Comparison of ENCODE assay signal across 13 mouse cellular contexts in the genomic region with DNA sequence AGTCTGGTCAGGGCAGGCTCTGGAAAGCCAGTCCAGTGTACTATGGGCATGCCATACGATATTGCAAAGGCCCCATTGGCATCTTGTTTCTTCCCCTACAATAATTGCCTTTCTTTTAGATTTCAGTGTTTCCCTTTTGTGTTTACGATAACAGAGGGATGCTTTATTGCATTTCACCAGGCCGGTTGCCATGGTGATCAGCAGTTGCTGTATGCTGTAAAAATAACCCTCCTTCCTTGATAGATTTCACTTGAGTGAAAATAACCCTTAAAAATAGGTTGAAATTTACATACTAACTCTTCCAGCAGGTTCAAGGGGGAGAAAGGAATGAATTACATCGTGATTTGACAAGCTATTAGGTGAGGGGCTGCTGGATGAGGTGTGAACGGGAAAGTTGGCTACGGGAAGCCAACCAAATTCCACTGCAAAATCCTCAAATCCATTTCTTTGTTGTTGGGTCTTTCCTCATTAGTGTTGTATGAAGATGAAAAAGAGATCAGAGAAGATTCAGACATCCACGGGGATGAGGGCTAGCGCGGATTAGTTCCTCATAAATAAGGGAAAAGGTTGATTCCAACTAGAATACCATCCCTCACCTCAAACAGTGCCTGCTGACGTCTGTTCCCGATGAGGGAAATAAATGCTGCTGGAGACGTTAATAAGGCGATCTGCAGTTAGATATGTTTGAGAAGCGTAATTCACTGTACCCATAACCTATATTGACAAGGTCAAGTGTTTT.
DNase-seq lines count a peak whose midpoint lies in the region; ATAC-seq lines count a peak whose summit lies in the region.
"Had no signal": no experiment of that assay in that cellular context is flagged by ENCODE, and none has a peak within 500 bp of the region (broad histone marks: within the 10 kb centered on the region; RNA-seq: fewer than 3 reads in every experiment).

No protein-coding gene starts in this region.

- peak overlapping the region; percentile 40 for H3K27ac ChIP-seq in forebrain, embryonic 14.5 days (ENCODE audit: low read depth, low read length)
- peak overlapping the region; percentile 80 for H3K27ac ChIP-seq in midbrain, embryonic 15.5 days
- no peak overlapping the region for H3K27ac ChIP-seq in heart, embryonic 11.5 days (ENCODE audit: low read depth, low read length)
- H3K27ac ChIP-seq: embryonic facial prominence, embryonic 15.5 days; heart, embryonic 13.5 days; kidney, embryonic 15.5 days; macrophage had no signal

- WGBS in forebrain, embryonic 14.5 days = 44% methylated on average over 14 of the region's 14 CpGs
- 40% methylated on average over 14 of the region's 14 CpGs for WGBS in midbrain, embryonic 15.5 days
- WGBS in heart, embryonic 11.5 days (ENCODE audit: insufficient replicate concordance) = 81% methylated on average over 14 of the region's 14 CpGs

- no peaks in the 10 kb centered on the region for H3K27me3 ChIP-seq in forebrain, embryonic 14.5 days (replicated peaks; ENCODE audit: control insufficient read depth, insufficient read depth, low read length)
- H3K27me3 ChIP-seq in midbrain, embryonic 15.5 days (replicated peaks) = no peaks in the 10 kb centered on the region
- no peaks in the 10 kb centered on the region for H3K27me3 ChIP-seq in heart, embryonic 11.5 days (ENCODE audit: control insufficient read depth, insufficient read depth, low read length)
- H3K27me3 ChIP-seq: embryonic facial prominence, embryonic 15.5 days; heart, embryonic 13.5 days; kidney, embryonic 15.5 days had no signal

- no peaks in the 10 kb centered on the region for H3K36me3 ChIP-seq in forebrain, embryonic 14.5 days (ENCODE audit: control insufficient read depth, insufficient read depth, low read length)
- no peaks in the 10 kb centered on the region for H3K36me3 ChIP-seq in midbrain, embryonic 15.5 days (replicated peaks)
- H3K36me3 ChIP-seq in heart, embryonic 11.5 days (ENCODE audit: control insufficient read depth, insufficient read depth, low read length) = no peaks in the 10 kb centered on the region
- H3K36me3 ChIP-seq: embryonic facial prominence, embryonic 15.5 days; G1E; heart, embryonic 13.5 days; kidney, embryonic 15.5 days had no signal

- ATAC-seq in forebrain, embryonic 14.5 days = peak; percentile 76; the same call in 1 of the 2 replicates
- ATAC-seq in midbrain, embryonic 15.5 days (replicated peaks) = peak; percentile 80; the same call in 1 of the 2 replicates
- no peak for ATAC-seq in heart, embryonic 11.5 days (replicated peaks; ENCODE audit: insufficient number of reproducible peaks, low FRiP score, low TSS enrichment)

- H3K4me2 ChIP-seq in forebrain, embryonic 14.5 days (ENCODE audit: low read length) = peak overlapping the region; percentile 4; the same call in 1 of the 2 replicates
- no peak overlapping the region; the same call in 1 of the 2 replicates for H3K4me2 ChIP-seq in midbrain, embryonic 15.5 days
- H3K4me2 ChIP-seq in heart, embryonic 11.5 days = no peak overlapping the region
- H3K4me2 ChIP-seq: embryonic facial prominence, embryonic 15.5 days; heart, embryonic 13.5 days; kidney, embryonic 15.5 days had no signal

- H3K4me3 ChIP-seq in forebrain, embryonic 14.5 days (ENCODE audit: low read depth, low read length) = no peak overlapping the region
- H3K4me3 ChIP-seq in midbrain, embryonic 15.5 days = no peak overlapping the region
- no peak overlapping the region for H3K4me3 ChIP-seq in heart, embryonic 11.5 days (ENCODE audit: low read depth, low read length)
- H3K4me3 ChIP-seq: embryonic facial prominence, embryonic 15.5 days; heart, embryonic 13.5 days; kidney, embryonic 15.5 days had no signal

- H3K9ac ChIP-seq in forebrain, embryonic 14.5 days (ENCODE audit: low read length) = no peak overlapping the region
- H3K9ac ChIP-seq in midbrain, embryonic 15.5 days = no peak overlapping the region
- no peak overlapping the region for H3K9ac ChIP-seq in heart, embryonic 11.5 days (ENCODE audit: low read depth, low read length)
- H3K9ac ChIP-seq: embryonic facial prominence, embryonic 15.5 days; heart, embryonic 13.5 days; kidney, embryonic 15.5 days had no signal

- H3K4me1 ChIP-seq in forebrain, embryonic 14.5 days (ENCODE audit: control insufficient read depth, insufficient read depth, low read length) = peaks cover 4% of the 10 kb centered on the region; the same call in 1 of the 2 replicates
- H3K4me1 ChIP-seq in midbrain, embryonic 15.5 days = peaks cover 6% of the 10 kb centered on the region; the same call in 1 of the 2 replicates
- no peaks in the 10 kb centered on the region for H3K4me1 ChIP-seq in heart, embryonic 11.5 days (ENCODE audit: control insufficient read depth, insufficient read depth, low read length)
- H3K4me1 ChIP-seq: embryonic facial prominence, embryonic 15.5 days; heart, embryonic 13.5 days had no signal

- peak; percentile 83 for DNase-seq in brain, adult 2 months (ENCODE audit: low read depth, low spot score)
- DNase-seq in forebrain, embryonic 14.5 days (ENCODE audit: low spot score) = peak; percentile 88
- peak; percentile 44 to 49 for DNase-seq in layer of hippocampus, adult 8-10 months (ENCODE audit: low spot score in 2 of 2)
- no peak for DNase-seq in cerebellum, postnatal 14 days
- no peak for DNase-seq in lung, postnatal 36 days
- DNase-seq: thymus, postnatal 36 days had no signal

- no peaks in the 10 kb centered on the region for H3K9me3 ChIP-seq in forebrain, embryonic 14.5 days (replicated peaks; ENCODE audit: control insufficient read depth, low read length)
- H3K9me3 ChIP-seq in midbrain, embryonic 15.5 days = no peaks in the 10 kb centered on the region
- H3K9me3 ChIP-seq in heart, embryonic 11.5 days (replicated peaks; ENCODE audit: control insufficient read depth, low read length) = no peaks in the 10 kb centered on the region
- H3K9me3 ChIP-seq: embryonic facial prominence, embryonic 15.5 days; heart, embryonic 13.5 days; kidney, embryonic 15.5 days had no signal

Comparison
In these comparisons a context has a peak if more than half of its experiments do, and no peak if none do; other contexts are left out.
1. DNase-seq: peak in brain, adult 2 months (single experiment), forebrain, embryonic 14.5 days (single experiment) and layer of hippocampus, adult 8-10 months (2 of 2); none in cerebellum, postnatal 14 days (0 of 2) and lung, postnatal 36 days (single experiment).